Mouse (Mus musculus) kidney, adult 2 months (tissue): ENCODE measurements around the gene Slf2. TPM values are rescaled to one million over a fixed set of nuclear protein-coding genes. Genes with fewer than 3 reads are reported as not detected.

ENCODE experiments used
- DNase-seq: peaks from one replicate; pipeline ENCODE4 v3.0.0; 2021
- H3K27ac ChIP-seq: fragments of 200-500 bp; 2 replicates; pipeline ENCODE4 v1.5.1; 2012; ENCODE audit warnings: low read depth, low read length, control low read depth, inconsistent platforms; ENCODE audit not compliant: insufficient read depth
- H3K27me3 ChIP-seq: fragments of 200-500 bp; replicated peaks from 2 replicates; pipeline ENCODE4 v1.6.1; 2012; ENCODE audit warnings: mild to moderate bottlenecking, moderate library complexity, low read length, inconsistent platforms; ENCODE audit not compliant: control insufficient read depth, insufficient read depth
- H3K36me3 ChIP-seq: fragments of 200-500 bp; 2 replicates; pipeline ENCODE4 v1.6.1; 2012; ENCODE audit warnings: mild to moderate bottlenecking, moderate library complexity, low read length, inconsistent platforms; ENCODE audit not compliant: control insufficient read depth, insufficient read depth
- H3K4me1 ChIP-seq: fragments of 200-500 bp; 2 replicates; pipeline ENCODE4 v1.6.1; 2011; ENCODE audit warnings: low read length; ENCODE audit not compliant: control insufficient read depth, insufficient read depth
- H3K4me3 ChIP-seq: fragments of 200-500 bp; 2 replicates; pipeline ENCODE4 v1.5.1; 2011; ENCODE audit warnings: mild to moderate bottlenecking, low read depth, low read length, control low read depth; ENCODE audit not compliant: insufficient read depth
- CTCF ChIP-seq: fragments of 200-500 bp; conservative IDR thresholded peaks from 2 replicates; pipeline ENCODE4 v1.5.1; 2011; ENCODE audit warnings: low read depth, mild to moderate bottlenecking, control low read depth, low read length, moderate library complexity, mixed read lengths; ENCODE audit not compliant: insufficient read depth, insufficient read length
- POLR2A ChIP-seq: fragments of 200-500 bp; IDR thresholded peaks from one replicate; pipeline ENCODE4 v1.6.1; 2011; ENCODE audit warnings: low read depth, low read length, control low read depth
- WGBS: fragments of 180-500 bp; shearing (Covaris S2); methylation state at CpG from one replicate; pipeline ENCODE4 v1.1.7; 2018; 5-methylcytosine and 5-hydroxymethylcytosine counted together
- polyA plus RNA-seq: library from polyadenylated mRNA; depleted of rRNA; stranded (reverse); fragments of >200 nt; gene quantifications from 2 replicates; pipeline ENCODE4 v1.2.3, GENCODE M21; 2012; rRNA removed

Gene Slf2
- 10.5 and 31.1 TPM in 2 replicates for polyA plus RNA-seq

- peak within 1 kb of the TSS; percentile 99 for H3K4me3 ChIP-seq
- H3K4me1 ChIP-seq, result peaks cover 3% of the 10 kb centered on the region
- peak within 1 kb of the TSS; percentile 75 for H3K27ac ChIP-seq
- TF ChIP-seq CTCF, result no peak
- TF ChIP-seq POLR2A, result peak; percentile 34
- under 1% methylated on average over 55 of the region's 55 CpGs for WGBS
- peak; percentile 99 for DNase-seq
- H3K27me3 ChIP-seq, result no peaks in the 10 kb centered on the region
- H3K36me3 ChIP-seq, result peaks cover 7% of the 10 kb centered on the region
Observed at GRCm38 (mm10) chr19:44930744-44931453, at the start of gene Slf2. Gene Slf2, plus strand, starts transcription at chr19:44931151.

GRCm38 (mm10) chr19:44882552-44883024 is 48.4 kb upstream of the Slf2 start:
- H3K4me3 ChIP-seq, result peak overlapping the region; percentile 7; the same call in 1 of the 2 replicates
- peak; percentile 43 for DNase-seq
- no peak overlapping the region for H3K27ac ChIP-seq
- TF ChIP-seq POLR2A (no peak), CTCF (no peak)
- WGBS, result 11% methylated on average over 31 of the region's 31 CpGs
- H3K27me3 ChIP-seq, result no peaks in the 10 kb centered on the region
- H3K4me1 ChIP-seq, result peaks cover 7% of the 10 kb centered on the region
- H3K36me3 ChIP-seq, result no peaks in the 10 kb centered on the region

- TF ChIP-seq POLR2A, result no peak
- no peak for TF ChIP-seq CTCF
- WGBS, result 73% methylated on average over 3 of the region's 3 CpGs
- H3K27ac ChIP-seq, result no peak overlapping the region
- no peaks in the 10 kb centered on the region for H3K36me3 ChIP-seq
- no peak for DNase-seq
- no peak overlapping the region for H3K4me3 ChIP-seq
- H3K27me3 ChIP-seq, result no peaks in the 10 kb centered on the region
- H3K4me1 ChIP-seq, result peaks cover 7% of the 10 kb centered on the region
Observed at GRCm38 (mm10) chr19:44884331-44884730, 46.6 kb upstream of the Slf2 start.

- no peaks in the 10 kb centered on the region for H3K36me3 ChIP-seq
- H3K4me1 ChIP-seq, result no peaks in the 10 kb centered on the region; the same call in 1 of the 2 replicates
- no peaks in the 10 kb centered on the region for H3K27me3 ChIP-seq
- no peak overlapping the region for H3K4me3 ChIP-seq
- no peak overlapping the region for H3K27ac ChIP-seq
- TF ChIP-seq POLR2A (no peak), CTCF (no peak)
- WGBS, result 67% methylated on average over 3 of the region's 3 CpGs
- DNase-seq, result no peak
Observed at GRCm38 (mm10) chr19:44886475-44886874, 44.5 kb upstream of the Slf2 start.

- H3K4me1 ChIP-seq, result no peaks in the 10 kb centered on the region; the same call in 1 of the 2 replicates
- TF ChIP-seq CTCF (peak; percentile 90; the same call in 1 of the 2 replicates), POLR2A (no peak)
- H3K36me3 ChIP-seq, result no peaks in the 10 kb centered on the region
- peak; percentile 71 for DNase-seq
- WGBS, result 18% methylated on average over 7 of the region's 7 CpGs
- H3K27me3 ChIP-seq, result no peaks in the 10 kb centered on the region
- H3K27ac ChIP-seq, result no peak overlapping the region
- no peak overlapping the region for H3K4me3 ChIP-seq
Observed at GRCm38 (mm10) chr19:44887679-44888235, 43.2 kb upstream of the Slf2 start.

- no peaks in the 10 kb centered on the region for H3K27me3 ChIP-seq
- WGBS, result 54% methylated on average over 6 of the region's 6 CpGs
- TF ChIP-seq CTCF (no peak), POLR2A (no peak)
- no peaks in the 10 kb centered on the region for H3K36me3 ChIP-seq
- no peak overlapping the region for H3K4me3 ChIP-seq
- no peak overlapping the region for H3K27ac ChIP-seq
- DNase-seq, result no peak
- H3K4me1 ChIP-seq, result no peaks in the 10 kb centered on the region; the same call in 1 of the 2 replicates
Observed at GRCm38 (mm10) chr19:44889548-44889947, 41.4 kb upstream of the Slf2 start.

GRCm38 (mm10) chr19:44891446-44891845 is 39.5 kb upstream of the Slf2 start:
- DNase-seq, result no peak
- TF ChIP-seq CTCF (no peak), POLR2A (no peak)
- Histone ChIP-seq H3K4me3 (no peak overlapping the region), H3K36me3 (no peaks in the 10 kb centered on the region), H3K27me3 (no peaks in the 10 kb centered on the region), H3K4me1 (no peaks in the 10 kb centered on the region; the same call in 1 of the 2 replicates), H3K27ac (no peak overlapping the region)
- 42% methylated on average over 15 of the region's 15 CpGs for WGBS
